Mouse (Mus musculus) liver, adult (tissue): Measurements from ENCODE around the gene 4931414P19Rik.

Experiments used
- GATA4 ChIP-seq: IDR thresholded peaks from 2 replicates; pipeline ENCODE4 v1.6.1; 2014; ENCODE audit warnings: mild to moderate bottlenecking, low read length; ENCODE audit not compliant: insufficient replicate concordance

Gene 4931414P19Rik

DNA sequence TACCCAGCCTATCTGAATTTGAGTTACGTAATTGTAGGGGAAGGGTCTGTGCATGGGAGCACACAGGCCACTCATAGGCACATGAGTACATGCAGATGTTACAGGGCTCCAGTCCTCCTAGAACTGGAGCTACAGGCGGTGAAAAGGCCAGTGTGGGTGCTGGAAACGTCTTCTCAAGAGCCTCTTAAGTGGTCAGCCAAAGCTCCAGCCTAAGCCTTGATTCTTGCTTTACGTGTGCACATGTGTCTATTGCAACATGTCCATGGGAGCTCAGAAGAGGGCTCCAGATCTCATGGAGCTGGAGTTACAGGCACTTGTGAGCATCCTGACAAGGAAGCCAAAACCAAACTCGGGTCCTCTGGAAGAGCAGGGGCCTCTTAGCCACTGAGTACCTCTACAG is 61.1 kb downstream of the 4931414P19Rik start:
- TF ChIP-seq GATA4: no peak

DNA sequence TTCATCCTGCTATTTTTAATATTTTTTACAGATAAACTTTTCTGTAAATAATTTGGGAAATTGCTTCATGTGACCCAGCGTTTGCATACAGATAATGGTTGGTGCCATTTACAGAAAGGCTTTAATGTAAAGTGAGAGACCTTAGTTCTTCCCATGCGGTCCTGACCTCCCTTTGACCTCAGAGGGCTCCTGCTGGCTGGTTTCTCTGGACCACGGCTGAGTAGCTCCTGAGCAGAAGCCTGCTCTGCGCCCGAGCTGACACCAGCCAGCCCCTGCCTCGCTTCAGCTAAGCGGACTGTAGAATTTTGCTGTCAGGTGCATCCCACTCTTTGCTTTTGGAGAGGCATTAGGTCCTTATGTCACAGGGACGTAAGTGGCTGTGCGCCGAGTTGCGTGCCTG is 65.0 kb downstream of the 4931414P19Rik start:
- no peak for TF ChIP-seq GATA4

DNA sequence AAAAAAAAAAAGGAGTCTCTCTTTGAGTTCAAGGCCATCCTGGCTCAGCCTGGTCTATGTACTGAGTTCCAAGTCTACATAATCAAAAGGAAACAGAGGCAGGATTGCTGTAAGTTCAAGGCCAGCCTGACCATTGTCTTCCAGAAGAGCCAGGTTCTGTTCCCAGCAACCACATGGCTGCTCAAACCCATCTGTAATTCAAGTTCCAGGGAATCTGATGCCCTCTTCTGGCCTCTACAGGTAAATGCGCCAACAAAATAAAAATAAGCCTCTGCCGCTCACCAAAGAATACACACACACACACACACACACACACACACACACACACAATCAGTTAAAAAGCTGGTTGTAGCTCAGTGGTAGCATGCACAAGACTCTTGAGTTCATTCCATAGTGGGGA is 67.2 kb downstream of the 4931414P19Rik start:
- no peak for TF ChIP-seq GATA4
